Mouse (Mus musculus) MEL (cell line): ENCODE results near the gene Mpzl1. TPM values are rescaled to one million over a fixed set of nuclear protein-coding genes. Genes with fewer than 3 reads are reported as not detected.
A peak's percentile ranks its signal among the peaks of the same experiment; 100 is the strongest.

Experiments used
- DNase-seq: peaks from one replicate; pipeline ENCODE4 v3.0.0; 2011; ENCODE audit warnings: low read depth, low spot score
- H3K27ac ChIP-seq: 2 replicates; pipeline ENCODE4 v1.5.1; 2012; ENCODE audit warnings: low read depth, mild to moderate bottlenecking, control low read depth, low read length, moderate library complexity; ENCODE audit not compliant: control insufficient read depth
- H3K27me3 ChIP-seq, 2 experiments: fragments of 150-350 bp in 1 of 2; sonication (generic) in 1 of 2; 2 replicates each; pipeline ENCODE4 v1.6.1; 2012; ENCODE audit warnings: low read length in 2 of 2, mild to moderate bottlenecking in 2 of 2, improper control_type of control experiment in 1 of 2, moderate library complexity in 1 of 2; ENCODE audit not compliant: insufficient read depth in 2 of 2, control insufficient read depth in 1 of 2
- H3K36me3 ChIP-seq, 2 experiments: 2 replicates each; pipeline ENCODE4 v1.6.1; 2012 to 2014; ENCODE audit warnings: low read length in 2 of 2, improper control_type of control experiment in 1 of 2, inconsistent platforms in 1 of 2, mild to moderate bottlenecking in 1 of 2; ENCODE audit not compliant: insufficient read depth in 2 of 2, control insufficient read depth in 1 of 2
- H3K4me1 ChIP-seq, 2 experiments: fragments of 150-350 bp in 1 of 2; sonication (generic) in 1 of 2; 2 replicates each; pipeline ENCODE4 v1.6.1; 2012; ENCODE audit warnings: low read length in 2 of 2, improper control_type of control experiment in 1 of 2, mild to moderate bottlenecking in 1 of 2; ENCODE audit not compliant: insufficient read depth in 2 of 2, control insufficient read depth in 1 of 2
- H3K4me3 ChIP-seq, 2 experiments: fragments of 150-350 bp in 1 of 2; sonication (generic) in 1 of 2; 2 replicates each; pipeline ENCODE4 v1.5.1; 2012; ENCODE audit warnings: low read depth in 2 of 2, low read length in 2 of 2, mild to moderate bottlenecking in 2 of 2, moderate library complexity in 2 of 2, control low read depth in 1 of 2, improper control_type of control experiment in 1 of 2; ENCODE audit not compliant: control insufficient read depth in 1 of 2, insufficient read depth in 1 of 2
- H3K79me2 ChIP-seq: 2 replicates; pipeline ENCODE4 v1.6.1; 2012; ENCODE audit warnings: mild to moderate bottlenecking, low read length, moderate library complexity; ENCODE audit not compliant: control insufficient read depth, poor library complexity, insufficient read depth
- H3K9ac ChIP-seq: 2 replicates; pipeline ENCODE4 v1.6.1; 2012; ENCODE audit warnings: low read depth, mild to moderate bottlenecking, control low read depth, low read length, moderate library complexity; ENCODE audit not compliant: control insufficient read depth, poor library complexity, severe bottlenecking
- H3K9me3 ChIP-seq: fragments of 150-350 bp; sonication (generic); replicated peaks from 2 replicates; pipeline ENCODE4 v1.6.1; 2012; ENCODE audit warnings: mild to moderate bottlenecking, low read length, improper control_type of control experiment, moderate library complexity; ENCODE audit not compliant: insufficient read depth
- BHLHE40 ChIP-seq: IDR thresholded peaks from 2 replicates; pipeline ENCODE4 v1.6.1; 2012; ENCODE audit warnings: low read depth, mild to moderate bottlenecking, inconsistent platforms, low read length, improper control_type of control experiment, borderline replicate concordance
- CHD1 ChIP-seq: IDR thresholded peaks from 2 replicates; pipeline ENCODE4 v1.6.1; 2012; ENCODE audit warnings: low read depth, mild to moderate bottlenecking, inconsistent platforms, low read length, improper control_type of control experiment
- CHD2 ChIP-seq: IDR thresholded peaks from 2 replicates; pipeline ENCODE4 v1.6.1; 2011; ENCODE audit warnings: low read length, improper control_type of control experiment
- CTCF ChIP-seq, 3 experiments: IDR thresholded peaks in 2 of 3; conservative IDR thresholded peaks in 1 of 3; 2 replicates each; pipeline ENCODE4 v1.5.1; 2011 to 2012; ENCODE audit warnings: low read length in 3 of 3, low read depth in 2 of 3, mild to moderate bottlenecking in 2 of 3, improper control_type of control experiment in 1 of 3, inconsistent platforms in 1 of 3, mixed read lengths in 1 of 3, moderate library complexity in 1 of 3; ENCODE audit not compliant: control insufficient read depth in 1 of 3, insufficient read depth in 1 of 3, poor library complexity in 1 of 3, severe bottlenecking in 1 of 3
- E2F4 ChIP-seq: IDR thresholded peaks from 2 replicates; pipeline ENCODE4 v1.6.1; 2011; ENCODE audit warnings: low read depth, low read length, improper control_type of control experiment, borderline replicate concordance
- ELF1 ChIP-seq: IDR thresholded peaks from 2 replicates; pipeline ENCODE4 v1.6.1; 2014; ENCODE audit warnings: low read depth, mild to moderate bottlenecking, inconsistent platforms, low read length, improper control_type of control experiment, moderate library complexity
- EP300 ChIP-seq, 2 experiments: IDR thresholded peaks; 2 replicates each; pipeline ENCODE4 v1.6.1; 2011; ENCODE audit warnings: improper control_type of control experiment in 2 of 2, low read length in 2 of 2, low read depth in 1 of 2, mild to moderate bottlenecking in 1 of 2
- ETS1 ChIP-seq: IDR thresholded peaks from 2 replicates; pipeline ENCODE4 v1.6.1; 2012; ENCODE audit warnings: low read depth, mild to moderate bottlenecking, inconsistent platforms, low read length, improper control_type of control experiment, moderate library complexity
- GABPA ChIP-seq: IDR thresholded peaks from 2 replicates; pipeline ENCODE4 v1.6.1; 2012; ENCODE audit warnings: low read depth, mild to moderate bottlenecking, inconsistent platforms, low read length, improper control_type of control experiment, moderate library complexity
- JUND ChIP-seq: IDR thresholded peaks from 2 replicates; pipeline ENCODE4 v1.6.1; 2011; ENCODE audit warnings: low read depth, mild to moderate bottlenecking, improper control_type of control experiment, low read length
- KAT2A ChIP-seq: conservative IDR thresholded peaks from 2 replicates; pipeline ENCODE4 v1.6.1; 2012; ENCODE audit warnings: low read depth, low read length, improper control_type of control experiment, inconsistent platforms
- MAFK ChIP-seq: IDR thresholded peaks from 2 replicates; pipeline ENCODE4 v1.6.1; 2011; ENCODE audit warnings: low read depth, mild to moderate bottlenecking, low read length, improper control_type of control experiment, borderline replicate concordance
- MAZ ChIP-seq: IDR thresholded peaks from 2 replicates; pipeline ENCODE4 v1.6.1; 2012; ENCODE audit warnings: low read depth, mild to moderate bottlenecking, inconsistent platforms, low read length, improper control_type of control experiment
- MEF2A ChIP-seq: IDR thresholded peaks from 2 replicates; pipeline ENCODE4 v1.6.1; 2014; ENCODE audit warnings: low read depth, mild to moderate bottlenecking, inconsistent platforms, low read length, improper control_type of control experiment; ENCODE audit not compliant: poor library complexity, insufficient replicate concordance, severe bottlenecking; ENCODE audit errors: extremely low read depth
- MXI1 ChIP-seq: IDR thresholded peaks from 2 replicates; pipeline ENCODE4 v1.6.1; 2011; ENCODE audit warnings: mild to moderate bottlenecking, low read depth, low read length, improper control_type of control experiment
- MYB ChIP-seq: IDR thresholded peaks from 2 replicates; pipeline ENCODE4 v1.6.1; 2011; ENCODE audit warnings: mild to moderate bottlenecking, low read depth, low read length, improper control_type of control experiment
- MYC ChIP-seq: IDR thresholded peaks from 2 replicates; pipeline ENCODE4 v1.6.1; 2011; ENCODE audit warnings: low read depth, mild to moderate bottlenecking, low read length, improper control_type of control experiment, moderate library complexity
- NELFE ChIP-seq: IDR thresholded peaks from 2 replicates; pipeline ENCODE4 v1.6.1; 2011; ENCODE audit warnings: low read depth, low read length, improper control_type of control experiment
- NRF1 ChIP-seq: IDR thresholded peaks from 2 replicates; pipeline ENCODE4 v1.6.1; 2014; ENCODE audit warnings: low read depth, mild to moderate bottlenecking, inconsistent platforms, low read length, improper control_type of control experiment, moderate library complexity; ENCODE audit not compliant: poor library complexity, insufficient read depth, severe bottlenecking
- POLR2A ChIP-seq, 2 experiments: IDR thresholded peaks; 2 replicates each; pipeline ENCODE4 v1.6.1; 2011 to 2012; ENCODE audit warnings: low read length in 2 of 2, mild to moderate bottlenecking in 2 of 2, control low read depth in 1 of 2, improper control_type of control experiment in 1 of 2, low read depth in 1 of 2, moderate library complexity in 1 of 2; ENCODE audit not compliant: control insufficient read depth in 1 of 2, insufficient read depth in 1 of 2, poor library complexity in 1 of 2
- POLR2AphosphoS2 ChIP-seq: IDR thresholded peaks from 2 replicates; pipeline ENCODE4 v1.6.1; 2011; ENCODE audit warnings: low read length, improper control_type of control experiment
- POLR2AphosphoS5 ChIP-seq: IDR thresholded peaks from 2 replicates; pipeline ENCODE4 v1.6.1; 2012; ENCODE audit warnings: low read depth, borderline replicate concordance, mild to moderate bottlenecking, inconsistent platforms, low read length, moderate library complexity, mixed read lengths
- RAD21 ChIP-seq: IDR thresholded peaks from 2 replicates; pipeline ENCODE4 v1.6.1; 2011; ENCODE audit warnings: mild to moderate bottlenecking, low read depth, low read length, improper control_type of control experiment
- RCOR1 ChIP-seq: IDR thresholded peaks from 2 replicates; pipeline ENCODE4 v1.6.1; 2012; ENCODE audit warnings: low read depth, mild to moderate bottlenecking, inconsistent platforms, low read length, improper control_type of control experiment
- SIN3A ChIP-seq: IDR thresholded peaks from 2 replicates; pipeline ENCODE4 v1.6.1; 2012; ENCODE audit warnings: low read length, improper control_type of control experiment, inconsistent platforms
- SMC3 ChIP-seq: IDR thresholded peaks from 2 replicates; pipeline ENCODE4 v1.6.1; 2011; ENCODE audit warnings: low read depth, low read length, improper control_type of control experiment
- TAL1 ChIP-seq: IDR thresholded peaks from 2 replicates; pipeline ENCODE4 v1.6.1; 2012; ENCODE audit warnings: mild to moderate bottlenecking, inconsistent platforms, low read length, moderate library complexity, mixed read lengths
- TCF12 ChIP-seq: IDR thresholded peaks from 2 replicates; pipeline ENCODE4 v1.6.1; 2014; ENCODE audit warnings: low read depth, mild to moderate bottlenecking, inconsistent platforms, low read length, improper control_type of control experiment, moderate library complexity
- UBTF ChIP-seq: IDR thresholded peaks from 2 replicates; pipeline ENCODE4 v1.6.1; 2012; ENCODE audit warnings: low read depth, mild to moderate bottlenecking, inconsistent platforms, low read length, improper control_type of control experiment, moderate library complexity, borderline replicate concordance; ENCODE audit not compliant: insufficient read depth
- USF1 ChIP-seq: IDR thresholded peaks from 2 replicates; pipeline ENCODE4 v1.6.1; 2014; ENCODE audit warnings: low read depth, mild to moderate bottlenecking, inconsistent platforms, low read length, improper control_type of control experiment, moderate library complexity
- USF2 ChIP-seq, 2 experiments: IDR thresholded peaks; 2 replicates each; pipeline ENCODE4 v1.6.1; 2011 to 2012; ENCODE audit warnings: improper control_type of control experiment in 2 of 2, low read length in 2 of 2, borderline replicate concordance in 1 of 2, inconsistent platforms in 1 of 2, low read depth in 1 of 2, mild to moderate bottlenecking in 1 of 2; ENCODE audit not compliant: insufficient read depth in 1 of 2
- ZC3H11A ChIP-seq: IDR thresholded peaks from 2 replicates; pipeline ENCODE4 v1.6.1; 2012; ENCODE audit warnings: low read depth, mild to moderate bottlenecking, inconsistent platforms, low read length, improper control_type of control experiment
- ZKSCAN1 ChIP-seq: IDR thresholded peaks from 2 replicates; pipeline ENCODE4 v1.6.1; 2012; ENCODE audit warnings: low read depth, mild to moderate bottlenecking, inconsistent platforms, low read length, improper control_type of control experiment, moderate library complexity
- ZMIZ1 ChIP-seq: IDR thresholded peaks from 2 replicates; pipeline ENCODE4 v1.6.1; 2012; ENCODE audit warnings: low read depth, mild to moderate bottlenecking, inconsistent platforms, low read length, improper control_type of control experiment, moderate library complexity
- ZNF384 ChIP-seq: IDR thresholded peaks from 2 replicates; pipeline ENCODE4 v1.6.1; 2012; ENCODE audit warnings: low read depth, mild to moderate bottlenecking, inconsistent platforms, low read length, improper control_type of control experiment
- polyA plus RNA-seq, 2 experiments: library from polyadenylated mRNA; stranded (reverse) in 1 of 2; unstranded in 1 of 2; fragments of >175 nt in 1 of 2; fragments of >200 nt in 1 of 2; gene quantifications; 2 replicates each; pipeline versions ENCODE4 v1.2.1 to v1.2.4; 2012; ENCODE audit warnings: low replicate concordance in 2 of 2, low read depth in 1 of 2; ENCODE audit not compliant: insufficient read length in 2 of 2, insufficient read depth in 1 of 2, missing spikeins in 1 of 2
- total RNA-seq: library from RNA; depleted of rRNA; stranded (reverse); fragments of 300-350 nt; gene quantifications from 2 replicates; pipeline ENCODE4 v1.2.3, GENCODE M21; 2012; rRNA removed

Gene Mpzl1
- total RNA-seq (3.2 and 3.8 TPM in 2 replicates), polyA plus RNA-seq (10 to 100 TPM in 1 of 2 experiments, not detected in 1; 19.8 TPM)

DNA sequence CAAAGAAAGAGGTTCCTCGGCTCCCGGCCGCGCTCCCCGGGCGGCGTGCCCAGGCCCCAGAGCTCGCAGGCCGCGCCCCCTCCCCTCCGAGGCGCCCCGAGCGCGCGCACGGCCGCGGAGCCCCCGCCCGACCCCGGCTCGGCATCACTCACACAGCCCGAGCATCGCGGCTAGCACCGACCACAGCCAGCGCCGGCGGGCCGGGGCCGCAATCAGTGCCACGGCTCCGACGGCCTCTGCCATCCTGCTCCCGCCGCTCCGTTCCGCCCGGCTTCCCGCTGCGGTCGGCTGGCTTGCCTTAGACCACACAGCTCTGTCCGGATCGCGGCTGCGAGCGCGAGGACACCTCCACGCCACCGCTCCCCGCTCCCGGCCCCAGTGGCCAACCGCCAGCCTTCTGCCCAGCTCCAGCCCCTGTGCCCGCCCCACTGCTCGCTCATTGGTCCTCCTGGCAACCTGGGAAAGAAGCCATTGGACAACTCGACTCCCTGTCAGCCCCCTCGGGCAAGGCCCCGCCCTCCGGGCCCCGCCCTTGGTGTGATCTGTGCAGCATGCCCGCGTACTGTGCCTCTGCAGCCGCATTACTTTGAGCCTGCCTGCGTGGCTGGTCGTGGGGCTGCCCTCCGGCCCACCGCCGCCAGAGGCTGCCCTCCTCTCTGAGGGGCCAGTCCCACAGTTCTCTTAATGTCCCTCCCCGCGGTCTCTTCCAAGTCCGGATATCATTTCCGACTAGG is at the start of gene Mpzl1:
TSS of gene Mpzl1 (minus strand) at position 388 of the 734 bp plus-strand sequence.
- Histone ChIP-seq H3K9me3 (no peaks in the 10 kb centered on the region), H3K27ac (peak within 1 kb of the TSS; percentile 81), H3K4me3 (peak within 1 kb of the TSS; percentile 66 to 76), H3K27me3 (no peaks in the 10 kb centered on the region), H3K9ac (peak within 1 kb of the TSS; percentile 63), H3K79me2 (no peaks in the 10 kb centered on the region), H3K4me1 (peaks cover 0 to 2% of the 10 kb centered on the region in 2 experiments; a peak in 2 of 4 replicates), H3K36me3 (no peaks in the 10 kb centered on the region)
- peak; percentile 97 for DNase-seq
- TF ChIP-seq ZMIZ1 (peak; percentile 60; the same call in 1 of the 2 replicates), EP300 (IDR thresholded peaks at IDR 0.05; ENCODE audit: low read depth in 1 of 2, low read length in 2 of 2) (no peak), POLR2AphosphoS5 (no peak), E2F4 (no peak), NELFE (peak; percentile 70), USF2 (IDR thresholded peaks at IDR 0.05; ENCODE audit: borderline replicate concordance in 1 of 2, insufficient read depth in 1 of 2, low read depth in 1 of 2, low read length in 2 of 2) (no peak), USF1 (peak; percentile 46), KAT2A (no peak), BHLHE40 (no peak), NRF1 (peak; percentile 24; the same call in 1 of the 2 replicates), SMC3 (no peak), ZC3H11A (no peak), GABPA (0 out of 2 replicates have a peak, but pooled peaks have one; percentile 25), ELF1 (peak; percentile 71; the same call in 1 of the 2 replicates), POLR2A (IDR thresholded peaks at IDR 0.05; ENCODE audit: control insufficient read depth in 1 of 2, insufficient read depth in 1 of 2, low read depth in 1 of 2, low read length in 2 of 2, poor library complexity in 1 of 2) (peak; percentile 72 to 76), UBTF (no peak), RCOR1 (0 out of 2 replicates have a peak, but pooled peaks have one; percentile 17), MXI1 (peak; percentile 74), TCF12 (peak; percentile 49; the same call in 1 of the 2 replicates), ETS1 (no peak), SIN3A (peak; percentile 51; the same call in 1 of the 2 replicates), CHD2 (peak; percentile 57), POLR2AphosphoS2 (0 out of 2 replicates have a peak, but pooled peaks have one; percentile 60), TAL1 (no peak), MEF2A (no peak), CTCF (IDR thresholded peaks at IDR 0.05 in 2 of 3, conservative IDR thresholded peaks at IDR 0.05 in 1 of 3; ENCODE audit: control insufficient read depth in 1 of 3, insufficient read depth in 1 of 3, low read depth in 2 of 3, low read length in 3 of 3, poor library complexity in 1 of 3, severe bottlenecking in 1 of 3) (no peak), ZKSCAN1 (no peak), JUND (no peak), RAD21 (no peak), MYC (no peak), MAFK (no peak), MYB (no peak), ZNF384 (no peak), MAZ (peak; percentile 94), CHD1 (no peak)
